Mouse (Mus musculus) heart, postnatal 14 days (tissue): Measurements from ENCODE around the gene Slc52a3. TPM values are rescaled to one million over a fixed set of nuclear protein-coding genes. Genes with fewer than 3 reads are reported as not detected.
"Not testable (repeated sequence)": the region's sequence is repeated elsewhere in the genome, so short reads cannot be mapped to it uniquely, and the experiment has no call there.

Experiments used
- DNase-seq, 2 experiments: peaks; one replicate each; pipeline ENCODE4 v3.0.0; 2021 to 2022
- intact Hi-C: fragments of 180-260 bp; cut with DNase I; formaldehyde crosslinking; loops from one replicate; pipeline ENCODE4 v1.15.1; 2025
- total RNA-seq, 2 experiments: library from RNA; stranded (reverse); gene quantifications; 2 replicates each; pipeline ENCODE4 v1.2.3; 2021

The Slc52a3 gene
- total RNA-seq, 2 experiments from 2014 or later, result 1.8 to 2.0 TPM

- intact Hi-C loops, result no loop called here
Measured at GRCm38 (mm10) chr2:151972880-151973594, 23.3 kb upstream of the Slc52a3 start.

GRCm38 (mm10) chr2:151973595-151974562 lies 22.4 kb upstream of the Slc52a3 start:
- DNase-seq, result no peak
- intact Hi-C loops, result no loop called here

More at GRCm38 (mm10) chr2:151972880-151973594, 23.3 kb upstream of the Slc52a3 start:
- DNase-seq, result peak in 1 of 2 experiments; percentile 49

GRCm38 (mm10) chr2:151975295-151975694 lies 21.0 kb upstream of the Slc52a3 start:
- intact Hi-C loops, result no loop called here
- DNase-seq, result no peak

GRCm38 (mm10) chr2:151976067-151976466 lies 20.2 kb upstream of the Slc52a3 start:
- DNase-seq, result no peak
- intact Hi-C loops, result no loop called here

GRCm38 (mm10) chr2:151977689-151978440 lies 18.4 kb upstream of the Slc52a3 start:
- intact Hi-C loops, result no loop called here
- DNase-seq, result peak; percentile 66 to 78

GRCm38 (mm10) chr2:151978494-151978893 lies 17.8 kb upstream of the Slc52a3 start:
- intact Hi-C loops, result no loop called here
- DNase-seq, result no peak

GRCm38 (mm10) chr2:151979470-151980354 lies 16.6 kb upstream of the Slc52a3 start, which contains the start of gene Fam110a:
Gene Fam110a, minus strand, starts transcription at chr2:151980219.
- DNase-seq, result peak; percentile 92 to 94
- intact Hi-C loops, result no loop called here

- intact Hi-C loops, result no loop called here
Measured at GRCm38 (mm10) chr2:151980355-151980693, 16.0 kb upstream of the Slc52a3 start.

GRCm38 (mm10) chr2:151981268-151981667 lies 15.0 kb upstream of the Slc52a3 start:
- intact Hi-C loops, result no loop called here

More at GRCm38 (mm10) chr2:151980355-151980693, 16.0 kb upstream of the Slc52a3 start:
- no peak for DNase-seq

GRCm38 (mm10) chr2:151982476-151982875 lies 13.8 kb upstream of the Slc52a3 start:
- no peak for DNase-seq
- intact Hi-C loops, result no loop called here

More at GRCm38 (mm10) chr2:151981268-151981667, 15.0 kb upstream of the Slc52a3 start:
- no peak for DNase-seq

- intact Hi-C loops, result no loop called here
- DNase-seq, result no peak
Measured at GRCm38 (mm10) chr2:151984019-151984418, 12.3 kb upstream of the Slc52a3 start.

- intact Hi-C loops, result no loop called here
- no peak for DNase-seq
Measured at GRCm38 (mm10) chr2:151985426-151986172, 10.7 kb upstream of the Slc52a3 start.

- DNase-seq, result no peak
- intact Hi-C loops, result no loop called here
Measured at GRCm38 (mm10) chr2:151986958-151987357, 9.4 kb upstream of the Slc52a3 start.

GRCm38 (mm10) chr2:151988978-151989377 lies 7.3 kb upstream of the Slc52a3 start:
- intact Hi-C loops, result no loop called here
- no peak for DNase-seq

- intact Hi-C loops, result no loop called here
- DNase-seq, result no peak
Measured at GRCm38 (mm10) chr2:151990985-151991394, 5.3 kb upstream of the Slc52a3 start.

- DNase-seq, result no peak
- intact Hi-C loops, result no loop called here
Measured at GRCm38 (mm10) chr2:151991446-151991845, 4.9 kb upstream of the Slc52a3 start.

GRCm38 (mm10) chr2:151994350-151995122 lies 1.8 kb upstream of the Slc52a3 start:
- DNase-seq, result peak; percentile 81 to 86

GRCm38 (mm10) chr2:151997190-151997575 lies 872 bp downstream of the Slc52a3 start:
- DNase-seq, intact Hi-C loops: not testable (repeated sequence)

More at GRCm38 (mm10) chr2:151994350-151995122, 1.8 kb upstream of the Slc52a3 start:
- intact Hi-C loops, result loop anchor here (1.0 kb wide), 2 partner anchors 53 to 118 kb away; no protein-coding TSS in a partner anchor
